Mouse (Mus musculus) MEL (cell line): ENCODE measurements at regions not wholly inside any gene's neighbourhood (a gene's known extent, or its start where the extent isn't known, plus 50 kb on each side); places are given as distances from the start of the nearest gene placed in this dataset.

Source experiments
- DNase-seq: peaks from one replicate; pipeline ENCODE4 v3.0.0; 2011; ENCODE audit warnings: low read depth, low spot score
- H3K27ac ChIP-seq: 2 replicates; pipeline ENCODE4 v1.5.1; 2012; ENCODE audit warnings: low read depth, mild to moderate bottlenecking, control low read depth, low read length, moderate library complexity; ENCODE audit not compliant: control insufficient read depth
- H3K27me3 ChIP-seq, 2 experiments: fragments of 150-350 bp in 1 of 2; sonication (generic) in 1 of 2; 2 replicates each; pipeline ENCODE4 v1.6.1; 2012; ENCODE audit warnings: low read length in 2 of 2, mild to moderate bottlenecking in 2 of 2, improper control_type of control experiment in 1 of 2, moderate library complexity in 1 of 2; ENCODE audit not compliant: insufficient read depth in 2 of 2, control insufficient read depth in 1 of 2
- H3K36me3 ChIP-seq, 2 experiments: 2 replicates each; pipeline ENCODE4 v1.6.1; 2012 to 2014; ENCODE audit warnings: low read length in 2 of 2, improper control_type of control experiment in 1 of 2, inconsistent platforms in 1 of 2, mild to moderate bottlenecking in 1 of 2; ENCODE audit not compliant: insufficient read depth in 2 of 2, control insufficient read depth in 1 of 2
- H3K4me1 ChIP-seq, 2 experiments: fragments of 150-350 bp in 1 of 2; sonication (generic) in 1 of 2; 2 replicates each; pipeline ENCODE4 v1.6.1; 2012; ENCODE audit warnings: low read length in 2 of 2, improper control_type of control experiment in 1 of 2, mild to moderate bottlenecking in 1 of 2; ENCODE audit not compliant: insufficient read depth in 2 of 2, control insufficient read depth in 1 of 2
- H3K4me3 ChIP-seq, 2 experiments: fragments of 150-350 bp in 1 of 2; sonication (generic) in 1 of 2; 2 replicates each; pipeline ENCODE4 v1.5.1; 2012; ENCODE audit warnings: low read depth in 2 of 2, low read length in 2 of 2, mild to moderate bottlenecking in 2 of 2, moderate library complexity in 2 of 2, control low read depth in 1 of 2, improper control_type of control experiment in 1 of 2; ENCODE audit not compliant: control insufficient read depth in 1 of 2, insufficient read depth in 1 of 2
- H3K79me2 ChIP-seq: 2 replicates; pipeline ENCODE4 v1.6.1; 2012; ENCODE audit warnings: mild to moderate bottlenecking, low read length, moderate library complexity; ENCODE audit not compliant: control insufficient read depth, poor library complexity, insufficient read depth
- H3K9ac ChIP-seq: 2 replicates; pipeline ENCODE4 v1.6.1; 2012; ENCODE audit warnings: low read depth, mild to moderate bottlenecking, control low read depth, low read length, moderate library complexity; ENCODE audit not compliant: control insufficient read depth, poor library complexity, severe bottlenecking
- H3K9me3 ChIP-seq: fragments of 150-350 bp; sonication (generic); replicated peaks from 2 replicates; pipeline ENCODE4 v1.6.1; 2012; ENCODE audit warnings: mild to moderate bottlenecking, low read length, improper control_type of control experiment, moderate library complexity; ENCODE audit not compliant: insufficient read depth
- CHD1 ChIP-seq: IDR thresholded peaks from 2 replicates; pipeline ENCODE4 v1.6.1; 2012; ENCODE audit warnings: low read depth, mild to moderate bottlenecking, inconsistent platforms, low read length, improper control_type of control experiment
- CHD2 ChIP-seq: IDR thresholded peaks from 2 replicates; pipeline ENCODE4 v1.6.1; 2011; ENCODE audit warnings: low read length, improper control_type of control experiment
- CTCF ChIP-seq, 3 experiments: IDR thresholded peaks in 2 of 3; conservative IDR thresholded peaks in 1 of 3; 2 replicates each; pipeline ENCODE4 v1.5.1; 2011 to 2012; ENCODE audit warnings: low read length in 3 of 3, low read depth in 2 of 3, mild to moderate bottlenecking in 2 of 3, improper control_type of control experiment in 1 of 3, inconsistent platforms in 1 of 3, mixed read lengths in 1 of 3, moderate library complexity in 1 of 3; ENCODE audit not compliant: control insufficient read depth in 1 of 3, insufficient read depth in 1 of 3, poor library complexity in 1 of 3, severe bottlenecking in 1 of 3
- E2F4 ChIP-seq: IDR thresholded peaks from 2 replicates; pipeline ENCODE4 v1.6.1; 2011; ENCODE audit warnings: low read depth, low read length, improper control_type of control experiment, borderline replicate concordance
- ELF1 ChIP-seq: IDR thresholded peaks from 2 replicates; pipeline ENCODE4 v1.6.1; 2014; ENCODE audit warnings: low read depth, mild to moderate bottlenecking, inconsistent platforms, low read length, improper control_type of control experiment, moderate library complexity
- EP300 ChIP-seq, 2 experiments: IDR thresholded peaks; 2 replicates each; pipeline ENCODE4 v1.6.1; 2011; ENCODE audit warnings: improper control_type of control experiment in 2 of 2, low read length in 2 of 2, low read depth in 1 of 2, mild to moderate bottlenecking in 1 of 2
- ETS1 ChIP-seq: IDR thresholded peaks from 2 replicates; pipeline ENCODE4 v1.6.1; 2012; ENCODE audit warnings: low read depth, mild to moderate bottlenecking, inconsistent platforms, low read length, improper control_type of control experiment, moderate library complexity
- GABPA ChIP-seq: IDR thresholded peaks from 2 replicates; pipeline ENCODE4 v1.6.1; 2012; ENCODE audit warnings: low read depth, mild to moderate bottlenecking, inconsistent platforms, low read length, improper control_type of control experiment, moderate library complexity
- GATA1 ChIP-seq: IDR thresholded peaks from 2 replicates; pipeline ENCODE4 v1.6.1; 2011; ENCODE audit warnings: low read depth, low read length, improper control_type of control experiment
- HCFC1 ChIP-seq: IDR thresholded peaks from 2 replicates; pipeline ENCODE4 v1.6.1; 2012; ENCODE audit warnings: low read depth, mild to moderate bottlenecking, inconsistent platforms, low read length, improper control_type of control experiment, moderate library complexity
- MAX ChIP-seq: IDR thresholded peaks from 2 replicates; pipeline ENCODE4 v1.6.1; 2011; ENCODE audit warnings: low read length, improper control_type of control experiment
- MAZ ChIP-seq: IDR thresholded peaks from 2 replicates; pipeline ENCODE4 v1.6.1; 2012; ENCODE audit warnings: low read depth, mild to moderate bottlenecking, inconsistent platforms, low read length, improper control_type of control experiment
- MEF2A ChIP-seq: IDR thresholded peaks from 2 replicates; pipeline ENCODE4 v1.6.1; 2014; ENCODE audit warnings: low read depth, mild to moderate bottlenecking, inconsistent platforms, low read length, improper control_type of control experiment; ENCODE audit not compliant: poor library complexity, insufficient replicate concordance, severe bottlenecking; ENCODE audit errors: extremely low read depth
- MYC ChIP-seq: IDR thresholded peaks from 2 replicates; pipeline ENCODE4 v1.6.1; 2011; ENCODE audit warnings: low read depth, mild to moderate bottlenecking, low read length, improper control_type of control experiment, moderate library complexity
- NELFE ChIP-seq: IDR thresholded peaks from 2 replicates; pipeline ENCODE4 v1.6.1; 2011; ENCODE audit warnings: low read depth, low read length, improper control_type of control experiment
- NRF1 ChIP-seq: IDR thresholded peaks from 2 replicates; pipeline ENCODE4 v1.6.1; 2014; ENCODE audit warnings: low read depth, mild to moderate bottlenecking, inconsistent platforms, low read length, improper control_type of control experiment, moderate library complexity; ENCODE audit not compliant: poor library complexity, insufficient read depth, severe bottlenecking
- POLR2A ChIP-seq, 2 experiments: IDR thresholded peaks; 2 replicates each; pipeline ENCODE4 v1.6.1; 2011 to 2012; ENCODE audit warnings: low read length in 2 of 2, mild to moderate bottlenecking in 2 of 2, control low read depth in 1 of 2, improper control_type of control experiment in 1 of 2, low read depth in 1 of 2, moderate library complexity in 1 of 2; ENCODE audit not compliant: control insufficient read depth in 1 of 2, insufficient read depth in 1 of 2, poor library complexity in 1 of 2
- RAD21 ChIP-seq: IDR thresholded peaks from 2 replicates; pipeline ENCODE4 v1.6.1; 2011; ENCODE audit warnings: mild to moderate bottlenecking, low read depth, low read length, improper control_type of control experiment
- SIN3A ChIP-seq: IDR thresholded peaks from 2 replicates; pipeline ENCODE4 v1.6.1; 2012; ENCODE audit warnings: low read length, improper control_type of control experiment, inconsistent platforms
- SMC3 ChIP-seq: IDR thresholded peaks from 2 replicates; pipeline ENCODE4 v1.6.1; 2011; ENCODE audit warnings: low read depth, low read length, improper control_type of control experiment
- TAL1 ChIP-seq: IDR thresholded peaks from 2 replicates; pipeline ENCODE4 v1.6.1; 2012; ENCODE audit warnings: mild to moderate bottlenecking, inconsistent platforms, low read length, moderate library complexity, mixed read lengths
- TBP ChIP-seq: IDR thresholded peaks from 2 replicates; pipeline ENCODE4 v1.8.0; 2011; ENCODE audit warnings: low read depth, low read length, improper control_type of control experiment
- TCF12 ChIP-seq: IDR thresholded peaks from 2 replicates; pipeline ENCODE4 v1.6.1; 2014; ENCODE audit warnings: low read depth, mild to moderate bottlenecking, inconsistent platforms, low read length, improper control_type of control experiment, moderate library complexity
- UBTF ChIP-seq: IDR thresholded peaks from 2 replicates; pipeline ENCODE4 v1.6.1; 2012; ENCODE audit warnings: low read depth, mild to moderate bottlenecking, inconsistent platforms, low read length, improper control_type of control experiment, moderate library complexity, borderline replicate concordance; ENCODE audit not compliant: insufficient read depth
- USF1 ChIP-seq: IDR thresholded peaks from 2 replicates; pipeline ENCODE4 v1.6.1; 2014; ENCODE audit warnings: low read depth, mild to moderate bottlenecking, inconsistent platforms, low read length, improper control_type of control experiment, moderate library complexity
- USF2 ChIP-seq, 2 experiments: IDR thresholded peaks; 2 replicates each; pipeline ENCODE4 v1.6.1; 2011 to 2012; ENCODE audit warnings: improper control_type of control experiment in 2 of 2, low read length in 2 of 2, borderline replicate concordance in 1 of 2, inconsistent platforms in 1 of 2, low read depth in 1 of 2, mild to moderate bottlenecking in 1 of 2; ENCODE audit not compliant: insufficient read depth in 1 of 2
- ZC3H11A ChIP-seq: IDR thresholded peaks from 2 replicates; pipeline ENCODE4 v1.6.1; 2012; ENCODE audit warnings: low read depth, mild to moderate bottlenecking, inconsistent platforms, low read length, improper control_type of control experiment
- ZKSCAN1 ChIP-seq: IDR thresholded peaks from 2 replicates; pipeline ENCODE4 v1.6.1; 2012; ENCODE audit warnings: low read depth, mild to moderate bottlenecking, inconsistent platforms, low read length, improper control_type of control experiment, moderate library complexity
- ZMIZ1 ChIP-seq: IDR thresholded peaks from 2 replicates; pipeline ENCODE4 v1.6.1; 2012; ENCODE audit warnings: low read depth, mild to moderate bottlenecking, inconsistent platforms, low read length, improper control_type of control experiment, moderate library complexity
- ZNF384 ChIP-seq: IDR thresholded peaks from 2 replicates; pipeline ENCODE4 v1.6.1; 2012; ENCODE audit warnings: low read depth, mild to moderate bottlenecking, inconsistent platforms, low read length, improper control_type of control experiment

- DNase-seq, result no peak
- no peaks in the 10 kb centered on the region for H3K4me1 ChIP-seq
- H3K27ac ChIP-seq, result no peak overlapping the region
- no peaks in the 10 kb centered on the region for H3K36me3 ChIP-seq
- TF ChIP-seq MAZ, result no peak
- TF ChIP-seq ELF1, result no peak
- no peak for TF ChIP-seq RAD21
- no peak for TF ChIP-seq POLR2A (IDR thresholded peaks at IDR 0.05; ENCODE audit: control insufficient read depth in 1 of 2, insufficient read depth in 1 of 2, low read depth in 1 of 2, low read length in 2 of 2, poor library complexity in 1 of 2)
- TF ChIP-seq NELFE, result no peak
- TF ChIP-seq TCF12, result no peak
- no peak for TF ChIP-seq ZNF384
- TF ChIP-seq GATA1, result no peak
- no peak for TF ChIP-seq CTCF (IDR thresholded peaks at IDR 0.05 in 2 of 3, conservative IDR thresholded peaks at IDR 0.05 in 1 of 3; ENCODE audit: control insufficient read depth in 1 of 3, insufficient read depth in 1 of 3, low read depth in 2 of 3, low read length in 3 of 3, poor library complexity in 1 of 3, severe bottlenecking in 1 of 3)
- no peak for TF ChIP-seq USF2 (IDR thresholded peaks at IDR 0.05; ENCODE audit: borderline replicate concordance in 1 of 2, insufficient read depth in 1 of 2, low read depth in 1 of 2, low read length in 2 of 2)
- no peak for TF ChIP-seq MEF2A
- TF ChIP-seq GABPA, result no peak
- no peak for TF ChIP-seq CHD1
- no peak for TF ChIP-seq ZMIZ1
- no peak for TF ChIP-seq EP300 (IDR thresholded peaks at IDR 0.05; ENCODE audit: low read depth in 1 of 2, low read length in 2 of 2)
- TF ChIP-seq CHD2, result no peak
- no peak for TF ChIP-seq UBTF
- H3K4me3 ChIP-seq, result no peak overlapping the region
- no peaks in the 10 kb centered on the region for H3K9me3 ChIP-seq
- H3K79me2 ChIP-seq, result no peaks in the 10 kb centered on the region
- H3K27me3 ChIP-seq, result no peaks in the 10 kb centered on the region; a peak in 1 of 4 replicates
- H3K9ac ChIP-seq, result no peak overlapping the region
Measured at GRCm38 (mm10) chr16:21060211-21060610, 93.6 kb downstream of the Teddm3 start.

- H3K9me3 ChIP-seq, result no peaks in the 10 kb centered on the region
- no peak overlapping the region for H3K27ac ChIP-seq
- TF ChIP-seq NRF1, result no peak
- TF ChIP-seq CTCF (IDR thresholded peaks at IDR 0.05 in 2 of 3, conservative IDR thresholded peaks at IDR 0.05 in 1 of 3; ENCODE audit: control insufficient read depth in 1 of 3, insufficient read depth in 1 of 3, low read depth in 2 of 3, low read length in 3 of 3, poor library complexity in 1 of 3, severe bottlenecking in 1 of 3), result no peak
- TF ChIP-seq USF1, result no peak
- TF ChIP-seq MYC, result no peak
- TF ChIP-seq HCFC1, result no peak
- no peak for TF ChIP-seq RAD21
- TF ChIP-seq TAL1, result no peak
- TF ChIP-seq ELF1, result no peak
- TF ChIP-seq MAX, result no peak
- no peak for TF ChIP-seq ETS1
- no peak for TF ChIP-seq TBP
- no peak for TF ChIP-seq E2F4
- no peak for TF ChIP-seq SMC3
- no peak for TF ChIP-seq SIN3A
- TF ChIP-seq USF2 (IDR thresholded peaks at IDR 0.05; ENCODE audit: borderline replicate concordance in 1 of 2, insufficient read depth in 1 of 2, low read depth in 1 of 2, low read length in 2 of 2), result no peak
- TF ChIP-seq ZC3H11A, result no peak
- no peak for TF ChIP-seq ZKSCAN1
- TF ChIP-seq ZMIZ1, result no peak
- TF ChIP-seq MEF2A, result no peak
- H3K27me3 ChIP-seq, result no peaks in the 10 kb centered on the region
- H3K9ac ChIP-seq, result no peak overlapping the region
- no peaks in the 10 kb centered on the region for H3K79me2 ChIP-seq
- H3K4me1 ChIP-seq, result no peaks in the 10 kb centered on the region
- no peak for DNase-seq
- H3K4me3 ChIP-seq, result no peak overlapping the region
- no peaks in the 10 kb centered on the region for H3K36me3 ChIP-seq
Measured at GRCm38 (mm10) chr16:21054772-21055171, 99.0 kb downstream of the Teddm3 start.
